Mouse (Mus musculus): ENCODE results near the gene Fbxw9. TPM values are rescaled to one million over a fixed set of nuclear protein-coding genes. Genes with fewer than 3 reads are reported as not detected.
"Not testable (repeated sequence)": the region's sequence is repeated elsewhere in the genome, so short reads cannot be mapped to it uniquely, and the experiment has no call there.

Fbxw9 gene
- total RNA-seq, 2 experiments from 2014 or later = 2.7 to 3.2 TPM

GRCm38 (mm10) chr8:85036718-85037365 lies 23.0 kb upstream of the Fbxw9 start, which contains the start of gene Tnpo2:
Gene Tnpo2 (plus strand): TSS chr8:85036915.
- peak; percentile 94 to 96 for DNase-seq

- DNase-seq = no peak
These were observed 22.5 kb upstream of the Fbxw9 start for GRCm38 (mm10) chr8:85037366-85037680.

- peak; percentile 50 to 64 for DNase-seq
These were observed 21.9 kb upstream of the Fbxw9 start for GRCm38 (mm10) chr8:85037681-85038531.

- DNase-seq = no peak
These were observed 16.2 kb upstream of the Fbxw9 start for GRCm38 (mm10) chr8:85043619-85044018.

- DNase-seq = no peak
These were observed 2.5 kb upstream of the Fbxw9 start for GRCm38 (mm10) chr8:85057367-85057766.

- no peak for DNase-seq
These were observed 2.7 kb downstream of the Fbxw9 start for GRCm38 (mm10) chr8:85062603-85063002.

- no peak for DNase-seq
These were observed 5.4 kb downstream of the Fbxw9 start for GRCm38 (mm10) chr8:85065213-85065612.

- no peak for DNase-seq
These were observed 7.3 kb downstream of the Fbxw9 start for GRCm38 (mm10) chr8:85067155-85067554.

- no peak for DNase-seq
These were observed 8.1 kb downstream of the Fbxw9 start, which contains the start of gene Gm5741 for GRCm38 (mm10) chr8:85067982-85068381. Gene Gm5741 (minus strand): TSS chr8:85067982.

- DNase-seq = no peak
These were observed 11.2 kb downstream of the Fbxw9 start for GRCm38 (mm10) chr8:85071041-85071440.

GRCm38 (mm10) chr8:85071514-85072281 lies 11.8 kb downstream of the Fbxw9 start, which contains the start of gene Dhps:
Gene Dhps (plus strand): TSS chr8:85071757.
- DNase-seq = peak; percentile 94

- no peak for DNase-seq
These were observed 12.6 kb downstream of the Fbxw9 start for GRCm38 (mm10) chr8:85072364-85072929.

GRCm38 (mm10) chr8:85073041-85073612 lies 13.3 kb downstream of the Fbxw9 start:
- DNase-seq = no peak

GRCm38 (mm10) chr8:85074167-85074566 lies 14.3 kb downstream of the Fbxw9 start:
- no peak for DNase-seq

- no peak for DNase-seq
These were observed 14.8 kb downstream of the Fbxw9 start for GRCm38 (mm10) chr8:85074617-85075016.

- peak; percentile 31 to 63 for DNase-seq
These were observed 16.1 kb downstream of the Fbxw9 start for GRCm38 (mm10) chr8:85076001-85076400.

GRCm38 (mm10) chr8:85076993-85077392 lies 17.1 kb downstream of the Fbxw9 start:
- DNase-seq = peak; percentile 82 to 85

- DNase-seq = peak in 1 of 2 experiments; percentile 36
These were observed 20.3 kb downstream of the Fbxw9 start for GRCm38 (mm10) chr8:85080214-85080531.

- peak; percentile 64 to 81 for DNase-seq
These were observed 20.8 kb downstream of the Fbxw9 start, which contains the start of gene Wdr83os for GRCm38 (mm10) chr8:85080532-85081215. Gene Wdr83os (plus strand): TSS chr8:85080740.

- DNase-seq = peak in 1 of 2 experiments; percentile 64
These were observed 21.3 kb downstream of the Fbxw9 start, which contains the start of gene Wdr83 for GRCm38 (mm10) chr8:85081216-85081555. Gene Wdr83 (minus strand): TSS chr8:85081306.

- not testable (repeated sequence) for DNase-seq
These were observed 22.3 kb downstream of the Fbxw9 start for GRCm38 (mm10) chr8:85082169-85082568.
